12 mouse cellular contexts compared by ENCODE assay signal in the genomic region with DNA sequence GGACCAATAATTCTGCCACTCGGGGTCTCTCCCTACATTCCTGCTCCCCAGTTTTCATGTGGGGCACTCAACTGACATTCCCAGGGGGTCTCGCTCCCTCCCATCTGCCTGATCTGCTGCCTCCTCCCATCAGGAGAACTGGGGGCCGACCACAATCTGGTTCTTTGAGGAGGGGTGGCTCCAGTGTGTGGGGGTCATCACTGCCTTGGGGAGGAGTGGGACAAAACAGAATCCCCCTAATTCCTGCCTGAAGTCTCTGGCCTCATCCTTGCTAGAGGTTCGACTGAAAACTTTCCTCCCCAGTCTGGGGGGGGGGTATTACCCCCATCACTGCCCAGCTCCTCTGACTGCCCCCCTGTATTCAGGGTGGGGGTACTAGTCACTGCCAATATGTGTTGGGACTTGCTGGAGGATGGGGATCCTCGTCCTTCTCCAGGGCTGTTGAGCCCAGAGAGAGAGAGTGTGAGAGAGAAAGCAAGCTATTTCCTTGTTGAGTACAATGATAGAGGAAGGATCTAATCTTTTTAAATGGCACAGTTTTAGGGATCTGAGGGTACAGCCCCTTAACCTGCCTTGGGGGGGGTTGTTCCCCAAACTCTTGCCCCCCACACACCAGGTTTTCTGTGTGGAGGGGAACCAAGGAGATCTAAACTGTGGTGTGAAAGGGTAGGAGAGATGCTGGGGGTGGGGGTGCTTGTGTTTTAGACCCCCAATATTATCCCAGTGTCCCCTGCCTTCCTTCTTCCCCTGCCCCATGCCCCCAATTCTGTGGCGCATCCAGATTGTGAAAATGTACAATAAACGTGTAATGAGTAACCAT. TPM values are rescaled to one million over a fixed set of nuclear protein-coding genes. Genes with fewer than 3 reads are reported as not detected.
DNase-seq lines count a peak whose midpoint lies in the region; ATAC-seq and TF ChIP-seq lines count a peak whose summit lies in the region.
"Had no signal": no experiment of that assay in that cellular context is flagged by ENCODE, and none has a peak within 500 bp of the region (broad histone marks: within the 10 kb centered on the region; RNA-seq: fewer than 3 reads in every experiment).

No protein-coding gene starts in this region.

- WGBS in neural tube, embryonic 13.5 days = 66% methylated on average over 7 of the region's 7 CpGs
- WGBS in neural tube, embryonic 15.5 days = 69% methylated on average over 7 of the region's 7 CpGs
- WGBS in stomach, postnatal 0 days = 59% methylated on average over 7 of the region's 7 CpGs

- peaks cover 70% of the 10 kb centered on the region for H3K4me1 ChIP-seq in neural tube, embryonic 13.5 days (replicated peaks)
- peaks cover 70% of the 10 kb centered on the region for H3K4me1 ChIP-seq in neural tube, embryonic 15.5 days
- H3K4me1 ChIP-seq in stomach, postnatal 0 days (replicated peaks; ENCODE audit: control insufficient read depth, insufficient read depth) = peaks cover 7% of the 10 kb centered on the region; the same call in 1 of the 2 replicates

- no peak overlapping the region for H3K27ac ChIP-seq in neural tube, embryonic 13.5 days (replicated peaks)
- no peak overlapping the region for H3K27ac ChIP-seq in neural tube, embryonic 15.5 days (replicated peaks)
- H3K27ac ChIP-seq in stomach, postnatal 0 days (replicated peaks) = 0 out of 2 replicates have a peak overlapping the region, but pooled peaks have one; percentile 18
- H3K27ac ChIP-seq: embryonic facial prominence, embryonic 12.5 days had no signal

- no peaks in the 10 kb centered on the region; the same call in 1 of the 2 replicates for H3K27me3 ChIP-seq in neural tube, embryonic 13.5 days
- no peaks in the 10 kb centered on the region for H3K27me3 ChIP-seq in neural tube, embryonic 15.5 days (replicated peaks)
- no peaks in the 10 kb centered on the region for H3K27me3 ChIP-seq in stomach, postnatal 0 days (ENCODE audit: control insufficient read depth, insufficient read depth, low read length)
- H3K27me3 ChIP-seq: embryonic facial prominence, embryonic 12.5 days had no signal

- H3K4me3 ChIP-seq in neural tube, embryonic 13.5 days = no peak overlapping the region
- no peak overlapping the region for H3K4me3 ChIP-seq in neural tube, embryonic 15.5 days (replicated peaks)
- H3K4me3 ChIP-seq in stomach, postnatal 0 days (ENCODE audit: low read depth, low read length) = no peak overlapping the region
- H3K4me3 ChIP-seq: embryonic facial prominence, embryonic 12.5 days had no signal

- peak overlapping the region; percentile 41; the same call in 1 of the 2 replicates for H3K9ac ChIP-seq in neural tube, embryonic 13.5 days
- no peak overlapping the region for H3K9ac ChIP-seq in neural tube, embryonic 15.5 days (replicated peaks)
- no peak overlapping the region for H3K9ac ChIP-seq in stomach, postnatal 0 days (ENCODE audit: low read length)
- H3K9ac ChIP-seq: embryonic facial prominence, embryonic 12.5 days had no signal

- peaks cover 31% of the 10 kb centered on the region for H3K36me3 ChIP-seq in neural tube, embryonic 13.5 days
- peaks cover 29% of the 10 kb centered on the region for H3K36me3 ChIP-seq in neural tube, embryonic 15.5 days
- peaks cover 7% of the 10 kb centered on the region; the same call in 1 of the 2 replicates for H3K36me3 ChIP-seq in stomach, postnatal 0 days (ENCODE audit: control insufficient read depth, insufficient read depth, low read length)

- peak; percentile 70 for DNase-seq in cerebellum, adult 9-11 months
- DNase-seq in cerebellum, postnatal 14 days = no peak
- DNase-seq in kidney, adult 11 months = peak; percentile 24
- DNase-seq in kidney, adult 9 months = no peak
- no peak for DNase-seq in stomach, postnatal 0 days (ENCODE audit: low spot score)
- no peak for DNase-seq in retina, postnatal 1 day

- no peak overlapping the region for H3K4me2 ChIP-seq in neural tube, embryonic 13.5 days
- H3K4me2 ChIP-seq in neural tube, embryonic 15.5 days = no peak overlapping the region
- H3K4me2 ChIP-seq in stomach, postnatal 0 days (replicated peaks; ENCODE audit: low read depth) = no peak overlapping the region
- H3K4me2 ChIP-seq: embryonic facial prominence, embryonic 12.5 days; midbrain, embryonic 11.5 days had no signal

- ATAC-seq in neural tube, embryonic 13.5 days (ENCODE audit: low read depth) = no peak
- ATAC-seq in neural tube, embryonic 15.5 days (ENCODE audit: low FRiP score) = no peak
- no peak for ATAC-seq in stomach, postnatal 0 days (ENCODE audit: low FRiP score, low TSS enrichment)
- ATAC-seq: forebrain, embryonic 14.5 days had no signal

- TF ChIP-seq CTCF in stomach, postnatal 0 days (IDR thresholded peaks at IDR 0.05; ENCODE audit: low read depth) = no peak

- TF ChIP-seq EP300 in stomach, postnatal 0 days (optimal IDR thresholded peaks at IDR 0.05) = no peak

- H3K9me3 ChIP-seq in neural tube, embryonic 13.5 days = no peaks in the 10 kb centered on the region
- no peaks in the 10 kb centered on the region for H3K9me3 ChIP-seq in neural tube, embryonic 15.5 days (replicated peaks)
- no peaks in the 10 kb centered on the region for H3K9me3 ChIP-seq in stomach, postnatal 0 days (ENCODE audit: control insufficient read depth, low read length)
- H3K9me3 ChIP-seq: embryonic facial prominence, embryonic 12.5 days had no signal

RNA-seq across cellular contexts. Expression of gene Per1, which starts 3.2 kb away (rescaled TPM):
- 8.0 and 8.4 TPM in 2 replicates for polyA plus RNA-seq in neural tube, embryonic 13.5 days (2015; fragmentation: Nextera tagmentation; extraction: Ambion mirVana)
- polyA plus RNA-seq in neural tube, embryonic 15.5 days (2015; fragmentation: Nextera tagmentation; extraction: Ambion mirVana) = 10.0 and 11.9 TPM in 2 replicates
- polyA plus RNA-seq in stomach, postnatal 0 days (2015; fragmentation: Nextera tagmentation; extraction: Ambion mirVana) = 7.7 and 13.1 TPM in 2 replicates

RNA-seq across cellular contexts. Expression of gene Vamp2, which starts 3.5 kb away (rescaled TPM):
- polyA plus RNA-seq in neural tube, embryonic 13.5 days (2015; fragmentation: Nextera tagmentation; extraction: Ambion mirVana) = 268 and 282 TPM in 2 replicates
- polyA plus RNA-seq in neural tube, embryonic 15.5 days (2015; fragmentation: Nextera tagmentation; extraction: Ambion mirVana) = 347 and 355 TPM in 2 replicates
- 43.0 and 53.7 TPM in 2 replicates for polyA plus RNA-seq in stomach, postnatal 0 days (2015; fragmentation: Nextera tagmentation; extraction: Ambion mirVana)

RNA-seq across cellular contexts. Expression of gene Tmem107, which starts 21.2 kb away (rescaled TPM):
- 28.4 and 29.2 TPM in 2 replicates for polyA plus RNA-seq in neural tube, embryonic 13.5 days (2015; fragmentation: Nextera tagmentation; extraction: Ambion mirVana)
- 33.3 and 39.2 TPM in 2 replicates for polyA plus RNA-seq in neural tube, embryonic 15.5 days (2015; fragmentation: Nextera tagmentation; extraction: Ambion mirVana)
- polyA plus RNA-seq in stomach, postnatal 0 days (2015; fragmentation: Nextera tagmentation; extraction: Ambion mirVana) = 28.4 and 30.8 TPM in 2 replicates

RNA-seq across cellular contexts. Expression of gene Hes7, which starts 28.4 kb away (rescaled TPM):
- 0.61 TPM in 1 of 2 replicates, not detected in the other for polyA plus RNA-seq in neural tube, embryonic 13.5 days (2015; fragmentation: Nextera tagmentation; extraction: Ambion mirVana)
- 0.68 and 1.0 TPM in 2 replicates for polyA plus RNA-seq in neural tube, embryonic 15.5 days (2015; fragmentation: Nextera tagmentation; extraction: Ambion mirVana)
- polyA plus RNA-seq in stomach, postnatal 0 days (2015; fragmentation: Nextera tagmentation; extraction: Ambion mirVana) = 0.29 and 0.41 TPM in 2 replicates

RNA-seq across cellular contexts. Expression of gene 9130213A22Rik, which starts 30.6 kb away (rescaled TPM):
- polyA plus RNA-seq in neural tube, embryonic 13.5 days (2015; fragmentation: Nextera tagmentation; extraction: Ambion mirVana) = 0.18 and 0.32 TPM in 2 replicates
- polyA plus RNA-seq in neural tube, embryonic 15.5 days (2015; fragmentation: Nextera tagmentation; extraction: Ambion mirVana) = 0.63 TPM in 2 replicates
- 0.24 and 0.41 TPM in 2 replicates for polyA plus RNA-seq in stomach, postnatal 0 days (2015; fragmentation: Nextera tagmentation; extraction: Ambion mirVana)
- polyA plus RNA-seq: hindbrain, embryonic 11.5 days had no signal

Comparison
In these comparisons a context has a peak if more than half of its experiments do, and no peak if none do; other contexts are left out.
1. DNase-seq: peak in cerebellum, adult 9-11 months (single experiment) and kidney, adult 11 months (single experiment); none in cerebellum, postnatal 14 days (0 of 2), kidney, adult 9 months (single experiment), stomach, postnatal 0 days (single experiment) and retina, postnatal 1 day (single experiment).